Mouse (Mus musculus): ENCODE results near the gene Ubac2. TPM values are rescaled to one million over a fixed set of nuclear protein-coding genes. Genes with fewer than 3 reads are reported as not detected.

The Ubac2 gene
- polyA plus RNA-seq, 1 experiment from 2014 or later = 43.8 TPM

GRCm38 (mm10) chr14:121922016-121922415, 43.6 kb downstream of the Ubac2 start:
- Histone ChIP-seq H3K4me1 (replicated peaks; ENCODE audit: control insufficient read depth, insufficient read depth, low read length) (0 out of 2 replicates have a peak, but pooled peaks cover 3% of the 10 kb centered on the region), H3K9me3 (ENCODE audit: control insufficient read depth, low read length) (no peaks in the 10 kb centered on the region), H3K27ac (ENCODE audit: low read depth, low read length) (no peak overlapping the region), H3K27me3 (replicated peaks; ENCODE audit: control insufficient read depth, insufficient read depth, low read length) (no peaks in the 10 kb centered on the region), H3K36me3 (ENCODE audit: control insufficient read depth, insufficient read depth, low read length) (0 out of 2 replicates have a peak, but pooled peaks cover 3% of the 10 kb centered on the region), H3K4me3 (ENCODE audit: low read depth, low read length) (no peak overlapping the region), H3K9ac (ENCODE audit: low read depth, low read length) (no peak overlapping the region), H3K4me2 (no peak overlapping the region)
- DNase-seq (ENCODE audit: low spot score) (peak; percentile 25), ATAC-seq (replicated peaks; ENCODE audit: low FRiP score) (no peak)
- WGBS = 82% methylated on average over 4 of the region's 4 CpGs

- WGBS = 88% methylated on average over 4 of the region's 4 CpGs
- Histone ChIP-seq H3K4me1 (replicated peaks; ENCODE audit: control insufficient read depth, insufficient read depth, low read length) (0 out of 2 replicates have a peak, but pooled peaks cover 3% of the 10 kb centered on the region), H3K4me3 (ENCODE audit: low read depth, low read length) (no peak overlapping the region), H3K4me2 (no peak overlapping the region), H3K27ac (ENCODE audit: low read depth, low read length) (no peak overlapping the region), H3K9me3 (ENCODE audit: control insufficient read depth, low read length) (no peaks in the 10 kb centered on the region), H3K27me3 (replicated peaks; ENCODE audit: control insufficient read depth, insufficient read depth, low read length) (no peaks in the 10 kb centered on the region), H3K36me3 (ENCODE audit: control insufficient read depth, insufficient read depth, low read length) (no peaks in the 10 kb centered on the region), H3K9ac (ENCODE audit: low read depth, low read length) (no peak overlapping the region)
- DNase-seq (ENCODE audit: low spot score) (peak; percentile 19), ATAC-seq (replicated peaks; ENCODE audit: low FRiP score) (no peak)
Measured at GRCm38 (mm10) chr14:121922731-121923130, 44.3 kb downstream of the Ubac2 start.

GRCm38 (mm10) chr14:121924876-121925275, 46.5 kb downstream of the Ubac2 start:
- no peak overlapping the region for H3K4me2 ChIP-seq
- H3K4me1 ChIP-seq (replicated peaks; ENCODE audit: control insufficient read depth, insufficient read depth, low read length) = peaks cover 13% of the 10 kb centered on the region
- WGBS = 83% methylated on average over 6 of the region's 6 CpGs
- no peak overlapping the region for H3K27ac ChIP-seq (ENCODE audit: low read depth, low read length)
- DNase-seq (ENCODE audit: low spot score) (peak; percentile 25), ATAC-seq (replicated peaks; ENCODE audit: low FRiP score) (no peak)
- H3K4me3 ChIP-seq (ENCODE audit: low read depth, low read length) = no peak overlapping the region
- no peaks in the 10 kb centered on the region for H3K27me3 ChIP-seq (replicated peaks; ENCODE audit: control insufficient read depth, insufficient read depth, low read length)
- H3K36me3 ChIP-seq (ENCODE audit: control insufficient read depth, insufficient read depth, low read length) = no peaks in the 10 kb centered on the region
- no peaks in the 10 kb centered on the region for H3K9me3 ChIP-seq (ENCODE audit: control insufficient read depth, low read length)
- H3K9ac ChIP-seq (ENCODE audit: low read depth, low read length) = no peak overlapping the region

- no peak overlapping the region for H3K4me3 ChIP-seq (ENCODE audit: low read depth, low read length)
- no peak for ATAC-seq (replicated peaks; ENCODE audit: low FRiP score)
- no peak overlapping the region for H3K27ac ChIP-seq (ENCODE audit: low read depth, low read length)
- 91% methylated on average over 6 of the region's 6 CpGs for WGBS
- peak; percentile 24 for DNase-seq (ENCODE audit: low spot score)
- no peaks in the 10 kb centered on the region for H3K27me3 ChIP-seq (replicated peaks; ENCODE audit: control insufficient read depth, insufficient read depth, low read length)
- no peak overlapping the region for H3K9ac ChIP-seq (ENCODE audit: low read depth, low read length)
- H3K4me2 ChIP-seq = no peak overlapping the region
- no peaks in the 10 kb centered on the region for H3K36me3 ChIP-seq (ENCODE audit: control insufficient read depth, insufficient read depth, low read length)
- peaks cover 21% of the 10 kb centered on the region for H3K4me1 ChIP-seq (replicated peaks; ENCODE audit: control insufficient read depth, insufficient read depth, low read length)
- H3K9me3 ChIP-seq (ENCODE audit: control insufficient read depth, low read length) = no peaks in the 10 kb centered on the region
Measured at GRCm38 (mm10) chr14:121926901-121927300, 48.5 kb downstream of the Ubac2 start.

- WGBS = 93% methylated on average over 8 of the region's 8 CpGs
- no peaks in the 10 kb centered on the region for H3K27me3 ChIP-seq (replicated peaks; ENCODE audit: control insufficient read depth, insufficient read depth, low read length)
- no peak overlapping the region for H3K9ac ChIP-seq (ENCODE audit: low read depth, low read length)
- H3K4me1 ChIP-seq (replicated peaks; ENCODE audit: control insufficient read depth, insufficient read depth, low read length) = peaks cover 26% of the 10 kb centered on the region
- no peaks in the 10 kb centered on the region for H3K9me3 ChIP-seq (ENCODE audit: control insufficient read depth, low read length)
- ATAC-seq (replicated peaks; ENCODE audit: low FRiP score) (no peak), DNase-seq (ENCODE audit: low spot score) (peak; percentile 25)
- no peaks in the 10 kb centered on the region for H3K36me3 ChIP-seq (ENCODE audit: control insufficient read depth, insufficient read depth, low read length)
- no peak overlapping the region for H3K4me2 ChIP-seq
- no peak overlapping the region for H3K27ac ChIP-seq (ENCODE audit: low read depth, low read length)
- no peak overlapping the region for H3K4me3 ChIP-seq (ENCODE audit: low read depth, low read length)
Measured at GRCm38 (mm10) chr14:121927451-121927850, 49.0 kb downstream of the Ubac2 start.

GRCm38 (mm10) chr14:121928375-121929137, 50.1 kb downstream of the Ubac2 start:
- peaks cover 26% of the 10 kb centered on the region for H3K4me1 ChIP-seq (replicated peaks; ENCODE audit: control insufficient read depth, insufficient read depth, low read length)
- ATAC-seq (replicated peaks; ENCODE audit: low FRiP score) (peak; percentile 57), DNase-seq (ENCODE audit: low spot score) (no peak)
- H3K27ac ChIP-seq (ENCODE audit: low read depth, low read length) = peak overlapping the region; percentile 70
- no peaks in the 10 kb centered on the region for H3K9me3 ChIP-seq (ENCODE audit: control insufficient read depth, low read length)
- no peak overlapping the region for H3K9ac ChIP-seq (ENCODE audit: low read depth, low read length)
- 39% methylated on average over 8 of the region's 8 CpGs for WGBS
- no peak overlapping the region for H3K4me3 ChIP-seq (ENCODE audit: low read depth, low read length)
- H3K27me3 ChIP-seq (replicated peaks; ENCODE audit: control insufficient read depth, insufficient read depth, low read length) = no peaks in the 10 kb centered on the region
- no peaks in the 10 kb centered on the region for H3K36me3 ChIP-seq (ENCODE audit: control insufficient read depth, insufficient read depth, low read length)
- peak overlapping the region; percentile 43 for H3K4me2 ChIP-seq

- WGBS = 31% methylated on average over 12 of the region's 12 CpGs
- no peak for DNase-seq (ENCODE audit: low spot score)
- no peaks in the 10 kb centered on the region for H3K9me3 ChIP-seq (ENCODE audit: control insufficient read depth, low read length)
Measured at GRCm38 (mm10) chr14:121929243-121929951, 51.0 kb downstream of the Ubac2 start.

GRCm38 (mm10) chr14:121930731-121931383, 52.4 kb downstream of the Ubac2 start:
- no peak overlapping the region for H3K9ac ChIP-seq (ENCODE audit: low read depth, low read length)
- H3K36me3 ChIP-seq (ENCODE audit: control insufficient read depth, insufficient read depth, low read length) = peaks cover 4% of the 10 kb centered on the region
- DNase-seq (ENCODE audit: low spot score) (no peak), ATAC-seq (replicated peaks; ENCODE audit: low FRiP score) (no peak)
- H3K4me2 ChIP-seq = no peak overlapping the region
- H3K4me3 ChIP-seq (ENCODE audit: low read depth, low read length) = no peak overlapping the region
- 75% methylated on average over 7 of the region's 7 CpGs for WGBS
- H3K4me1 ChIP-seq (replicated peaks; ENCODE audit: control insufficient read depth, insufficient read depth, low read length) = peaks cover 26% of the 10 kb centered on the region
- no peak overlapping the region for H3K27ac ChIP-seq (ENCODE audit: low read depth, low read length)
- no peaks in the 10 kb centered on the region for H3K27me3 ChIP-seq (replicated peaks; ENCODE audit: control insufficient read depth, insufficient read depth, low read length)
- 0 out of 2 replicates have a peak, but pooled peaks cover 3% of the 10 kb centered on the region for H3K9me3 ChIP-seq (ENCODE audit: control insufficient read depth, low read length)

More at GRCm38 (mm10) chr14:121929243-121929951, 51.0 kb downstream of the Ubac2 start:
- Histone ChIP-seq H3K9ac (ENCODE audit: low read depth, low read length) (no peak overlapping the region), H3K36me3 (ENCODE audit: control insufficient read depth, insufficient read depth, low read length) (no peaks in the 10 kb centered on the region), H3K27me3 (replicated peaks; ENCODE audit: control insufficient read depth, insufficient read depth, low read length) (no peaks in the 10 kb centered on the region), H3K4me1 (replicated peaks; ENCODE audit: control insufficient read depth, insufficient read depth, low read length) (peaks cover 26% of the 10 kb centered on the region), H3K4me2 (peak overlapping the region; percentile 43), H3K4me3 (ENCODE audit: low read depth, low read length) (no peak overlapping the region), H3K27ac (ENCODE audit: low read depth, low read length) (peak overlapping the region; percentile 70)
- peak; percentile 91 for ATAC-seq (replicated peaks; ENCODE audit: low FRiP score)

Data from liver, embryonic 11.5 days (tissue).